Mouse (Mus musculus) midbrain, embryonic 14.5 days (tissue): ENCODE measurements around the gene Xpnpep1. TPM values are rescaled to one million over a fixed set of nuclear protein-coding genes. Genes with fewer than 3 reads are reported as not detected.
A peak's percentile ranks its signal among the peaks of the same experiment; 100 is the strongest.

Experiments
- ATAC-seq: fragments of 200-750 bp; cut with Nextera tagmentation; 2 replicates; pipeline ENCODE4 v1.8.0; 2017; ENCODE audit warnings: moderate number of reproducible peaks, moderate library complexity; ENCODE audit not compliant: low FRiP score, low TSS enrichment
- DNase-seq: peaks from one replicate; pipeline ENCODE4 v3.0.0-alpha.2; 2015
- H3K27ac ChIP-seq: fragments of 300-500 bp; sonication (generic); replicated peaks from 2 replicates; pipeline ENCODE4 v1.5.1; 2014; ENCODE audit warnings: mild to moderate bottlenecking, low read depth, low read length, moderate library complexity
- H3K27me3 ChIP-seq: fragments of 300-500 bp; sonication (generic); 2 replicates; pipeline ENCODE4 v1.6.1; 2014; ENCODE audit warnings: low read length, control low read depth, mixed read lengths; ENCODE audit not compliant: control insufficient read depth, insufficient read depth
- H3K36me3 ChIP-seq: fragments of 300-500 bp; sonication (generic); 2 replicates; pipeline ENCODE4 v1.6.1; 2014; ENCODE audit warnings: low read length, control low read depth; ENCODE audit not compliant: control insufficient read depth, insufficient read depth
- H3K4me1 ChIP-seq: fragments of 300-500 bp; sonication (generic); 2 replicates; pipeline ENCODE4 v1.6.1; 2014; ENCODE audit warnings: mild to moderate bottlenecking, antibody characterized with exemption, low read length, control low read depth; ENCODE audit not compliant: control insufficient read depth, insufficient read depth
- H3K4me2 ChIP-seq: fragments of 300-500 bp; sonication (generic); 2 replicates; pipeline ENCODE4 v1.6.1; 2014; ENCODE audit warnings: mild to moderate bottlenecking, low read length, moderate library complexity
- H3K4me3 ChIP-seq: fragments of 300-500 bp; sonication (generic); replicated peaks from 2 replicates; pipeline ENCODE4 v1.5.1; 2014; ENCODE audit warnings: low read depth, low read length
- H3K9ac ChIP-seq: fragments of 300-500 bp; sonication (generic); replicated peaks from 2 replicates; pipeline ENCODE4 v1.6.1; 2014; ENCODE audit warnings: mild to moderate bottlenecking, low read length, moderate library complexity
- H3K9me3 ChIP-seq: fragments of 300-500 bp; sonication (generic); 2 replicates; pipeline ENCODE4 v1.6.1; 2016; ENCODE audit warnings: low read length, control low read depth, mixed read lengths; ENCODE audit not compliant: control insufficient read depth
- WGBS: fragments of 180-500 bp; shearing (Covaris S2); extraction: QIAGEN DNeasy Blood & Tissue Kit; methylation state at CpG from one replicate; pipeline ENCODE4 v1.1.7; 2014; 5-methylcytosine and 5-hydroxymethylcytosine counted together
- polyA plus RNA-seq: library from polyadenylated mRNA; unstranded; fragments of >200 nt; fragmentation: Nextera tagmentation; extraction: Ambion mirVana; gene quantifications from 2 replicates; pipeline ENCODE4 v1.2.1, GENCODE M21; 2014

Gene Xpnpep1
- polyA plus RNA-seq, 1 experiment from 2014 or later: 136 TPM

GRCm38 (mm10) chr19:53014910-53015710 lies 24.9 kb downstream of the Xpnpep1 start:
- ATAC-seq (peak; percentile 21; the same call in 1 of the 2 replicates), DNase-seq (peak; percentile 51)
- H3K36me3 ChIP-seq: peaks cover 22% of the 10 kb centered on the region
- 53% methylated on average over 21 of the region's 21 CpGs for WGBS
- no peaks in the 10 kb centered on the region for H3K4me1 ChIP-seq
- no peak overlapping the region for H3K4me3 ChIP-seq
- H3K4me2 ChIP-seq: peak overlapping the region; percentile 25
- no peak overlapping the region for H3K9ac ChIP-seq
- no peak overlapping the region for H3K27ac ChIP-seq
- H3K27me3 ChIP-seq: no peaks in the 10 kb centered on the region
- H3K9me3 ChIP-seq: no peaks in the 10 kb centered on the region

GRCm38 (mm10) chr19:53013744-53014143 lies 26.3 kb downstream of the Xpnpep1 start:
- Histone ChIP-seq H3K9ac (no peak overlapping the region), H3K4me3 (no peak overlapping the region), H3K27ac (no peak overlapping the region), H3K27me3 (no peaks in the 10 kb centered on the region), H3K4me1 (no peaks in the 10 kb centered on the region), H3K9me3 (no peaks in the 10 kb centered on the region), H3K36me3 (peaks cover 33% of the 10 kb centered on the region), H3K4me2 (no peak overlapping the region)
- ATAC-seq (no peak), DNase-seq (no peak)
- 93% methylated on average over 3 of the region's 3 CpGs for WGBS

GRCm38 (mm10) chr19:53013341-53013740 lies 26.7 kb downstream of the Xpnpep1 start:
- no peaks in the 10 kb centered on the region for H3K9me3 ChIP-seq
- H3K4me3 ChIP-seq: no peak overlapping the region
- H3K4me2 ChIP-seq: no peak overlapping the region
- DNase-seq: no peak
- no peak for ATAC-seq
- H3K27me3 ChIP-seq: no peaks in the 10 kb centered on the region
- H3K27ac ChIP-seq: no peak overlapping the region
- no peaks in the 10 kb centered on the region for H3K4me1 ChIP-seq
- H3K36me3 ChIP-seq: peaks cover 33% of the 10 kb centered on the region
- WGBS: 94% methylated on average over 7 of the region's 7 CpGs
- H3K9ac ChIP-seq: no peak overlapping the region

- H3K9ac ChIP-seq: no peak overlapping the region
- H3K4me2 ChIP-seq: no peak overlapping the region
- no peaks in the 10 kb centered on the region for H3K9me3 ChIP-seq
- no peak overlapping the region for H3K27ac ChIP-seq
- H3K4me1 ChIP-seq: no peaks in the 10 kb centered on the region
- 87% methylated on average over 5 of the region's 5 CpGs for WGBS
- H3K27me3 ChIP-seq: no peaks in the 10 kb centered on the region
- ATAC-seq: no peak
- no peak for DNase-seq
- H3K4me3 ChIP-seq: no peak overlapping the region
- peaks cover 45% of the 10 kb centered on the region for H3K36me3 ChIP-seq
Measured at GRCm38 (mm10) chr19:53010941-53011340, 29.1 kb downstream of the Xpnpep1 start.

GRCm38 (mm10) chr19:53008921-53009320 lies 31.1 kb downstream of the Xpnpep1 start:
- Histone ChIP-seq H3K4me1 (no peaks in the 10 kb centered on the region), H3K9ac (no peak overlapping the region), H3K36me3 (peaks cover 62% of the 10 kb centered on the region), H3K4me2 (no peak overlapping the region), H3K27me3 (no peaks in the 10 kb centered on the region), H3K27ac (no peak overlapping the region), H3K4me3 (no peak overlapping the region), H3K9me3 (no peaks in the 10 kb centered on the region)
- WGBS: 90% methylated on average over 5 of the region's 5 CpGs
- DNase-seq (no peak), ATAC-seq (no peak)

- H3K4me3 ChIP-seq: no peak overlapping the region
- peak; percentile 55; the same call in 1 of the 2 replicates for ATAC-seq
- H3K27ac ChIP-seq: no peak overlapping the region
- peaks cover 69% of the 10 kb centered on the region for H3K36me3 ChIP-seq
- 68% methylated on average over 6 of the region's 6 CpGs for whole genome bisulfite sequencing
- H3K27me3 ChIP-seq: no peaks in the 10 kb centered on the region
- no peak overlapping the region for H3K9ac ChIP-seq
- no peaks in the 10 kb centered on the region for H3K9me3 ChIP-seq
- no peaks in the 10 kb centered on the region for H3K4me1 ChIP-seq
- no peak overlapping the region for H3K4me2 ChIP-seq
- DNase-seq: peak; percentile 77
Measured at GRCm38 (mm10) chr19:53008020-53008705, 31.9 kb downstream of the Xpnpep1 start.

- no peak for ATAC-seq
- Histone ChIP-seq H3K4me3 (no peak overlapping the region), H3K9ac (no peak overlapping the region), H3K4me1 (no peaks in the 10 kb centered on the region), H3K27ac (no peak overlapping the region), H3K27me3 (no peaks in the 10 kb centered on the region), H3K4me2 (no peak overlapping the region), H3K36me3 (peaks cover 71% of the 10 kb centered on the region), H3K9me3 (no peaks in the 10 kb centered on the region)
- DNase-seq: no peak
- WGBS: 97% methylated on average over 19 of the region's 19 CpGs
Measured at GRCm38 (mm10) chr19:53005978-53006377, 34.0 kb downstream of the Xpnpep1 start.

GRCm38 (mm10) chr19:53003554-53004365 lies 36.3 kb downstream of the Xpnpep1 start:
- no peaks in the 10 kb centered on the region for H3K27me3 ChIP-seq
- H3K4me2 ChIP-seq: no peak overlapping the region
- DNase-seq (no peak), ATAC-seq (no peak)
- H3K36me3 ChIP-seq: peaks cover 79% of the 10 kb centered on the region
- H3K4me3 ChIP-seq: no peak overlapping the region
- no peaks in the 10 kb centered on the region for H3K9me3 ChIP-seq
- H3K27ac ChIP-seq: no peak overlapping the region
- H3K4me1 ChIP-seq: no peaks in the 10 kb centered on the region
- no peak overlapping the region for H3K9ac ChIP-seq
- WGBS: 96% methylated on average over 22 of the region's 22 CpGs
